Mouse (Mus musculus): ENCODE results near the gene Elmo1.

DNA sequence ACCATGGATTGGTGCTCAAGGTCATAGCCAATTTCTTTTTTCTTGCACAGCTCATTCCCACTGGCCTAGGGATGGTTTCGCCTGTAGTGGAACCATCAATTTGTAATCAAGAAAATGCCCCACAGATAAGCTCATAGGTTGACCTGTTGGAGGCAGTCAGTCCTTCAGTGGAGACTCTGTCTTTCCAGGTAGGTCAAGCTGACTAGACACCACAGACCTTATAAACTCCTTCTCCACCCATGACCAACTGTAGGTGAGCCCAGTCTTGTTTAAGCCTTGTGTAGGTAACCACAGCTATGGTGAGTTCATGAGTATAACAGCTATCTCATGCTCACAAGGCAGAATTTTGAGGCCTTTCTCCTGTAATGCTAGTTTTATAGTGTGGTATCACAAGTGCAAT, 238.3 kb downstream of the Elmo1 start:
- TF ChIP-seq GATA1 (IDR thresholded peaks at IDR 0.05; ENCODE audit: borderline replicate concordance, low read length) (no peak), FLI1 (IDR thresholded peaks at IDR 0.05; ENCODE audit: low read length) (no peak)

Data from megakaryocyte, embryonic 14.5 days (primary cell).